Mouse (Mus musculus): ENCODE results near the gene Prrt2. TPM values are rescaled to one million over a fixed set of nuclear protein-coding genes. Genes with fewer than 3 reads are reported as not detected.

Gene Prrt2
- polyA plus RNA-seq, 1 experiment from 2014 or later: 63.5 TPM

DNA sequence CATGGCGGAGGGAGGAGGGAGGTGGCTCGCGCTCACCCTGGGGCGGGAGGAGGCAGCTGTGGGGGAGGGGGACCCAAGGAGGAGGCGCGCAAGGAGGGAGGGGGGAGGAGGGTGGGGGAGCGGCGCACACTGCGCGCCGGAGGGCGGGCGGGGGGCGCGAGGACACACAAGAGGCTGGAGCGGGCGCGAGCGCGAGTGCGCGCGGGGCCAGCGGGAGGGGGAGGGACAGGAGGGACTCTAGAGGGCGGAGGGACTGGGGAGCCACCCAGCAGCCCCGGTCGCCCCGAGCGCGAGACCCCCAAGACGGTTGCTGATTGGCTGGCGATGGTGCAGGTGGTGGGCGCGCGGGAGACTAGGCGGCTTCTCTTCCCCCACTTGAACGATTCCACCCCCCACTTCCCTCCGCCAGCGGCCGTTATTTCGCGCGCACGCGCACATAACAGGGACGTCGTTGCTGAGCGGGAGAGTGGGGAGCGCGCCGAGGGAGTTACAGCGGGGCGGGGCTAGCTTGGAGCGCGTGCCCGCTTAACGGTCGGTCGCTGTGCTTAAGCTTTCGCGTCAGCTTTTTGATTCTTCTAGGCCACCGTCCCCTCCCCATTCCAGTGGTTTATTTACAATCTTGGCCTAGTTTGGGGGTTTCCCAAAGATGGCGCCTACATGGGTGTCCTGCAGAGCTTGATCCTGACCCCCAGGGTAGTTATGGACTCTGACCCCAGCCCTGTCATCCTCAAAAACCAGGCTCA lies 6.1 kb upstream of the Prrt2 start, which contains the start of gene Maz:
TSS of gene Maz (minus strand) at position 54 of the 743 bp plus-strand sequence.
- no peaks in the 10 kb centered on the region for H3K9me3 ChIP-seq (ENCODE audit: control insufficient read depth, low read length)
- peaks cover 37% of the 10 kb centered on the region for H3K4me1 ChIP-seq (ENCODE audit: control insufficient read depth, insufficient read depth, low read length)
- H3K27ac ChIP-seq (ENCODE audit: low read depth, low read length): peak within 1 kb of the TSS; percentile 100
- H3K27me3 ChIP-seq (ENCODE audit: control insufficient read depth, insufficient read depth, low read length): no peaks in the 10 kb centered on the region
- peak; percentile 86 for ATAC-seq (ENCODE audit: low read depth)
- H3K9ac ChIP-seq (replicated peaks; ENCODE audit: low read depth, low read length): peak within 1 kb of the TSS; percentile 100
- under 1% methylated on average over 53 of the region's 63 CpGs for WGBS
- H3K4me3 ChIP-seq (ENCODE audit: low read depth, low read length): peak within 1 kb of the TSS; percentile 95
- H3K4me2 ChIP-seq (ENCODE audit: low read depth, low read length): peak within 1 kb of the TSS; percentile 98
- peaks cover 21% of the 10 kb centered on the region for H3K36me3 ChIP-seq (ENCODE audit: control insufficient read depth, insufficient read depth, low read length)

DNA sequence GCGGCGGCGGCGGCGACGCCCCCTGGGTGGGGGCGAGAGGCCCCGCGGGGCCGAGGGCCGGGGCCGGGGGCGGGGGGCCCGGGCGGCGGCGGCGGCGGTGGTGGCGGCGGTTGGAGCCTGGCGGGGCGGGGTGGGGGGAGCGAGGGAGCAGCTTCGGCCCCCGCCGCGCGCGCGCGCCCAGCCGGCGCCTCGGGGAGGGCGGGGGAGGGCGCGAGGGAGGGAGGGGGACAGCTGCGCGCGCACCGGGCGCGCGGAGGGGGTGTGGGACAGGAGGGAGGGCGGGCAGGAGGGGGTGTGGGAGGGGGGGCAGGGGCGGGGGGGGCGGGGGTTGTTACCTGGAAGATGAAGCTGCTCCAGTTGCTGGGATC lies 5.6 kb upstream of the Prrt2 start:
- Histone ChIP-seq H3K9ac (replicated peaks; ENCODE audit: low read depth, low read length) (peak overlapping the region; percentile 100), H3K4me2 (ENCODE audit: low read depth, low read length) (peak overlapping the region; percentile 98), H3K27me3 (ENCODE audit: control insufficient read depth, insufficient read depth, low read length) (no peaks in the 10 kb centered on the region), H3K9me3 (ENCODE audit: control insufficient read depth, low read length) (no peaks in the 10 kb centered on the region), H3K4me3 (ENCODE audit: low read depth, low read length) (peak overlapping the region; percentile 95), H3K4me1 (ENCODE audit: control insufficient read depth, insufficient read depth, low read length) (peaks cover 38% of the 10 kb centered on the region), H3K36me3 (ENCODE audit: control insufficient read depth, insufficient read depth, low read length) (peaks cover 22% of the 10 kb centered on the region), H3K27ac (ENCODE audit: low read depth, low read length) (peak overlapping the region; percentile 100)
- no CpG with 5 or more reads among the region's 48 CpGs for WGBS
- no peak; the same call in 1 of the 2 replicates for ATAC-seq (ENCODE audit: low read depth)

DNA sequence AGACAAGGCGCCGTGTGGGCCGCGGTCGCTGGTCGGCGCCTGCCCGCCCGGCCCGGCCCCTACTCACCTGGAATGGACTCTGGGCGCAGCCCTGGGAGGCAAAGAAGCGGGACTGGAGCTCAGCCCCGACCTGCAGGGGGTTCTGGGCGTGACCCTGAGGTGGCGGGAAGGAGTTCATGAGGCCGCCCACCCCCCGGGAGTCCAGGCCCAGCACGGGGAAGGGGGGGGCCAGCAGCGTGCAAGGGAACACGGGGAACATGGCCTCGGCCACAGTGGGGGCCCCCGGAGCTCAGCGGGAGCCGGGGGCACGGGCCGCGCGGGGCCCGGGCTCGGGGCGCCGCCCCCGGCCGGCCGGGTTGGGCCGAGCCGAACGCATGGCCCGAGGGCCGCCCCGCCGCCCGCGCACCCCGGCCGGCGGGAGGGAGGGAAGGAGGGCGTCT lies 5.2 kb upstream of the Prrt2 start:
- H3K9me3 ChIP-seq (ENCODE audit: control insufficient read depth, low read length): no peaks in the 10 kb centered on the region
- peak overlapping the region; percentile 100 for H3K27ac ChIP-seq (ENCODE audit: low read depth, low read length)
- H3K4me3 ChIP-seq (ENCODE audit: low read depth, low read length): peak overlapping the region; percentile 95
- H3K4me2 ChIP-seq (ENCODE audit: low read depth, low read length): peak overlapping the region; percentile 98
- H3K36me3 ChIP-seq (ENCODE audit: control insufficient read depth, insufficient read depth, low read length): peaks cover 22% of the 10 kb centered on the region
- H3K27me3 ChIP-seq (ENCODE audit: control insufficient read depth, insufficient read depth, low read length): no peaks in the 10 kb centered on the region
- ATAC-seq (ENCODE audit: low read depth): peak; percentile 13
- under 1% methylated on average over 15 of the region's 48 CpGs for WGBS
- H3K9ac ChIP-seq (replicated peaks; ENCODE audit: low read depth, low read length): peak overlapping the region; percentile 100
- peaks cover 42% of the 10 kb centered on the region for H3K4me1 ChIP-seq (ENCODE audit: control insufficient read depth, insufficient read depth, low read length)

DNA sequence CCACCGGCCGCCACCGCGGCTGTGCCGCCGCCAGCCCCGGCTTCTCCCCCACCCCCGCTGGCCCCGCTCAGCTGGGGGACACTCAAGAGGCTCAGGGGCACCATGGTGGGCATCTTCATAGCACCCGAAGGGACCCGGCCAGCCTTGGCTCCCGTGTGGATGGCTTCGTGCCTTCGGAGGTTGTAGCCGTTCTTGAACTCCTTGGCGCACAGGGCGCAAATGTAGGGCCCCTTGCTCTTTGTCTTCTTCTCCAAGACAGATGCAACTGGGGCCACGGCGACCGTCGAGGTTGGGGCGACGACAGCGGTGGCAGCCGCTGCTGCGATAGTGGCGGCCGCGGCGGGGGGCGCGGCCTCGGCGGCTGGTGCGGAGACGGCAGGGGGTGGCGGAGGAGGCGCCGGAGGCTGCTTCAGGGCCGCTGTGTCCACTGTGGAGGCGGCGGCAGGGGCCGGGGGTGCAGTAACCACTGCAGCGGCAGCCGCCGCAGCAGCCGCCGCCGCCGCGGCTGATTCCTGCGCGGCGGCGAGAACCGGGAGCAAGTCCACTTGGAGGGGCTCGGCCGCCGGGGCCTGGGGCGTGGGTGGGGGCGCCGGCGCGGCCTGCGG lies 4.6 kb upstream of the Prrt2 start:
- no peaks in the 10 kb centered on the region for H3K9me3 ChIP-seq (ENCODE audit: control insufficient read depth, low read length)
- peak overlapping the region; percentile 98 for H3K4me2 ChIP-seq (ENCODE audit: low read depth, low read length)
- H3K27me3 ChIP-seq (ENCODE audit: control insufficient read depth, insufficient read depth, low read length): no peaks in the 10 kb centered on the region
- H3K4me3 ChIP-seq (ENCODE audit: low read depth, low read length): peak overlapping the region; percentile 95
- ATAC-seq (ENCODE audit: low read depth): peak; percentile 0; the same call in 1 of the 2 replicates
- peak overlapping the region; percentile 100 for H3K27ac ChIP-seq (ENCODE audit: low read depth, low read length)
- WGBS: 1% methylated on average over 55 of the region's 65 CpGs
- peaks cover 22% of the 10 kb centered on the region for H3K36me3 ChIP-seq (ENCODE audit: control insufficient read depth, insufficient read depth, low read length)
- peaks cover 46% of the 10 kb centered on the region for H3K4me1 ChIP-seq (ENCODE audit: control insufficient read depth, insufficient read depth, low read length)
- H3K9ac ChIP-seq (replicated peaks; ENCODE audit: low read depth, low read length): peak overlapping the region; percentile 100

DNA sequence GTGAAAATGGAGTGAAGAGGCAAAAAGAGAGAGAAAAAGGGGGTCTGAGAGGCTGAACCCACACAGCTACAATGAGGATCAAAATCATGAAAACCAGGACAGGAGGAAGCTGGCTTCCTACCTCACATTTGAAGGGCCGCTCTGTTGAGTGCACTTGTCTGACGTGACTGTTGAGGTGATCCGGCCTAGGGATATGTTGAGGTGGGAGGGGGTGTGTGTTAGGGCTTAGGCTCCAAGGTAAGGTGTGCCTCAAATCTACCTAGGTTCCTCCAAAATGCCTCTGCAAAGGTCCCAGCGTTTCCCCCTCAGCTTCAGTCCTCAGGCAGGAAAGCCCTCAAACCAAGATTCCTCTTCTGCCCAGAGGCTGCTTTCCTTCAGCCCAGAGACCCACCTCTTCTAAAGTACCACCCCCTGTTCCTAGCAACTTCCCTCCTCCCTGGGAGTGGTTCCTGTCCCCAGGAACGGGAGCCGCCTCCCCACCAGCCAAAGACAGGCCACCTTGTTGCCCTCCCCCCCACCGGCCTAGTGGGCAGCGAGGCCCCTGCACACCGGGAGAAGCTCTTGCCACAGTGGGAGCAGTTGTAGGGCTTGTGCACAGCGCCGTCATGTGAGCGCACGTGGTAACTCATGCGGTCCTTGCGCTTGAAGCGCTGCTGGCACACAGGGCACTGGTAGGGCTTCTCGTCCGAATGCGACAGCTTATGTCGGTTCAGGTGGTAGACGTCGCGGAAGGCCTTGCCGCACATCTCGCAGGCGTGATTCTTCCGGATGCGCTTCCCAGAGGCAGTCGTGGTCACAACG lies 3.9 kb upstream of the Prrt2 start:
- H3K9me3 ChIP-seq (ENCODE audit: control insufficient read depth, low read length): no peaks in the 10 kb centered on the region
- under 1% methylated on average over 30 of the region's 30 CpGs for WGBS
- peak overlapping the region; percentile 100 for H3K27ac ChIP-seq (ENCODE audit: low read depth, low read length)
- H3K9ac ChIP-seq (replicated peaks; ENCODE audit: low read depth, low read length): peak overlapping the region; percentile 100
- peak; percentile 44 for ATAC-seq (ENCODE audit: low read depth)
- H3K4me1 ChIP-seq (ENCODE audit: control insufficient read depth, insufficient read depth, low read length): peaks cover 53% of the 10 kb centered on the region
- peak overlapping the region; percentile 95 for H3K4me3 ChIP-seq (ENCODE audit: low read depth, low read length)
- H3K36me3 ChIP-seq (ENCODE audit: control insufficient read depth, insufficient read depth, low read length): peaks cover 22% of the 10 kb centered on the region
- peak overlapping the region; percentile 98 for H3K4me2 ChIP-seq (ENCODE audit: low read depth, low read length)
- H3K27me3 ChIP-seq (ENCODE audit: control insufficient read depth, insufficient read depth, low read length): no peaks in the 10 kb centered on the region

DNA sequence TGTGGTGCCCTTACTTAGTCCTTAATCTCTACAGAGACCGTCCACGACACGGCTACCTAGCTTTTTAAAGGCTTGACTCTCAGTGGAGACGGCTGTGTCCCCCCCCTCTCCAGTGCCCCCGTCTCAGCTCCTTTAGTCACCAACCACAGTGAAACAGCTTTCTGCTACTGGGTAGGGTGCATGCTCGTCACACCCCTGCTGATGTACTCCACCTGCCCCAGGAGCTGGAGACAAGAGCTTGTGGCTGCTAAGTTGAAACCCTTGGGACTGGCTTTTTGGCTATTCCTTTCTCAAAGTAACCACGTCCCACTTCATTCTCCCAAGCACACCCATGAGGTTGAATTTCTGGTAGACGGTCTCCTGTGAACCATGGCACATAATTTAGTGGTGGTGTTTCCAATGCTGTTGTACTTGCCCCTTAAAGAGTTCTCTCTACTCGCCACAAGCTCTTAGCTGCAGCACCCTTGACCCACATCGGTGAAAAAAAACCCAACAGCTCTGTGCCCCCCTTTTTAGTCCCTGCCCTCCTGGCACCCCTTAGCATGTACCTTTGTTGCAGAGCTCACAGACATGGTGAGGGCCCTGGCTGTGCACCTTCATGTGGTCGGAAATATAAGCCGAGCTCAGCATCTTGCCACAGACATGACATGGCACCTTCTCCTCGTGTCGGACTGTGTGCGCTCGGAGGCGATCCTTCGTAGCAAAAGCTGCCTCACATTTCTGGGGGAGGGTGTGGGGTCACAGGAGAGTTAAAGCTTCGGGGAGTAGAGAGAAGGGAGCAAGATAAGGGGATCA lies 3.1 kb upstream of the Prrt2 start:
- Histone ChIP-seq H3K27ac (ENCODE audit: low read depth, low read length) (peak overlapping the region; percentile 100; the same call in 1 of the 2 replicates), H3K27me3 (ENCODE audit: control insufficient read depth, insufficient read depth, low read length) (no peaks in the 10 kb centered on the region), H3K9me3 (ENCODE audit: control insufficient read depth, low read length) (no peaks in the 10 kb centered on the region), H3K36me3 (ENCODE audit: control insufficient read depth, insufficient read depth, low read length) (peaks cover 22% of the 10 kb centered on the region), H3K4me3 (ENCODE audit: low read depth, low read length) (peak overlapping the region; percentile 95), H3K4me1 (ENCODE audit: control insufficient read depth, insufficient read depth, low read length) (peaks cover 61% of the 10 kb centered on the region), H3K9ac (replicated peaks; ENCODE audit: low read depth, low read length) (peak overlapping the region; percentile 100), H3K4me2 (ENCODE audit: low read depth, low read length) (peak overlapping the region; percentile 98)
- WGBS: 28% methylated on average over 19 of the region's 19 CpGs
- no peak for ATAC-seq (ENCODE audit: low read depth)

DNA sequence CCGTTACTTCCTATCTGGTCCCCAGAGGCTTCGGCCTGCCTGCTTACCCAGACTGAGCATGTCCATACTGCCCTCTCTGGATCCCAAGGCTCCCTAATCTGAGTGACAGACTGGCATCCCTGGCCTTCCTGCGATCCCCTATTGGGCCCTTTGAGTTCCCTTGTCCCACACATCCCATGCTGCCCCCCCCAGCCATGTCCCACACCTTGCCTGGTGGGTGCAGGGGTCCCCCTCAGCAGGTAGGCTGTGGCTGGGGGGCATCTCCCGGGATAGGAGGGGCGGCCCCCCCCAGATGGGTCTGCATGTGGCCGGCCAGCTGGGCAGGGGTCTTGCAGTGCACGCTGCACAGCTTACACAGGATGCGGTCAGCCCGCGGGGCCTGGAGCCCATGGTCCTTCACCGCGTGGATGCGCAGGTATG lies 2.3 kb upstream of the Prrt2 start:
- Histone ChIP-seq H3K4me3 (ENCODE audit: low read depth, low read length) (peak overlapping the region; percentile 95; the same call in 1 of the 2 replicates), H3K36me3 (ENCODE audit: control insufficient read depth, insufficient read depth, low read length) (peaks cover 22% of the 10 kb centered on the region), H3K9me3 (ENCODE audit: control insufficient read depth, low read length) (no peaks in the 10 kb centered on the region), H3K4me2 (ENCODE audit: low read depth, low read length) (peak overlapping the region; percentile 98), H3K27me3 (ENCODE audit: control insufficient read depth, insufficient read depth, low read length) (no peaks in the 10 kb centered on the region), H3K9ac (replicated peaks; ENCODE audit: low read depth, low read length) (peak overlapping the region; percentile 100), H3K27ac (ENCODE audit: low read depth, low read length) (no peak overlapping the region), H3K4me1 (ENCODE audit: control insufficient read depth, insufficient read depth, low read length) (peaks cover 60% of the 10 kb centered on the region)
- ATAC-seq (ENCODE audit: low read depth): no peak
- WGBS: 83% methylated on average over 13 of the region's 13 CpGs

DNA sequence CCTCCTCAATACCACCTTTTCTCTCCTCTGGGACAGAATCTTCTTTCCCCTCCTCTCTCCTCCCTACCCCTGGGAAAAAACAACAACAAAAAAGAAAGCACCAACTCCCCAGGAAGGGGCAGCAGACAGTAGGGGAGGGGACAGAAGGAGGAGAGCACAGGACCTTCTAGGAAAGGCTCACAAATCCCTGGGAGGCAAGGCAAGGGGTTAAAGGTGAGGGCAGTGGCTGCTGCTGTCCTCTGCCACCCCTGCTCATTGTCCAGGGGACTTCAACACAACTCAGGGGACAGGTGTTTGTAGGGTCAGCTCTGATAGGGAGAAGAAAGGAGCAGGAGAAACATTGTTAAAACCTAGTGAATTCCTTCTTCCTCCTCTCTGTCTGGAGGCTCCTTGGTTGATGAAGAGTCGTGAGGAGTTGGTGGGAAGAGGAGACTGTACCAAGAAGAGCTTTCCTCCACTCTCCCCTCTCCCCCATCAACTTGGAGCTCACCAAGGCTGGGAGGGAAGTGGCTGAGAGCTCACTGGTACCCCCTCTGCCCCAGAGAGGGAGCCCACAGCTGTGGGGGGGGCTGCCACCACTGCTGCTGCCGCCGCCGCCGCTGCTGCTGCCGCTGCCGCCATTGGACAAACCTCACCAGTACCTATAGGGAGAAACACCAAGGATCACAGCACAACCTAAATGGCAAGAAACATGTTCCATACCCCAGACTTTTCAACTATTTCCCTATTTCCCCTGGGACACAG lies 1.7 kb upstream of the Prrt2 start:
- no peaks in the 10 kb centered on the region for H3K27me3 ChIP-seq (ENCODE audit: control insufficient read depth, insufficient read depth, low read length)
- no peak overlapping the region for H3K9ac ChIP-seq (replicated peaks; ENCODE audit: low read depth, low read length)
- WGBS: 76% methylated on average over 7 of the region's 7 CpGs
- H3K4me3 ChIP-seq (ENCODE audit: low read depth, low read length): no peak overlapping the region
- H3K27ac ChIP-seq (ENCODE audit: low read depth, low read length): no peak overlapping the region
- ATAC-seq (ENCODE audit: low read depth): no peak
- H3K4me2 ChIP-seq (ENCODE audit: low read depth, low read length): peak overlapping the region; percentile 98
- no peaks in the 10 kb centered on the region for H3K9me3 ChIP-seq (ENCODE audit: control insufficient read depth, low read length)
- H3K36me3 ChIP-seq (ENCODE audit: control insufficient read depth, insufficient read depth, low read length): peaks cover 22% of the 10 kb centered on the region
- H3K4me1 ChIP-seq (ENCODE audit: control insufficient read depth, insufficient read depth, low read length): peaks cover 59% of the 10 kb centered on the region

Measured in neural tube, embryonic 14.5 days (tissue).